Mouse (Mus musculus) cerebellum, adult 11 months (tissue): ENCODE results near the gene Lix1.

Source experiments
- DNase-seq: peaks from one replicate; pipeline ENCODE4 v3.0.0; 2022

The Lix1 gene

DNA sequence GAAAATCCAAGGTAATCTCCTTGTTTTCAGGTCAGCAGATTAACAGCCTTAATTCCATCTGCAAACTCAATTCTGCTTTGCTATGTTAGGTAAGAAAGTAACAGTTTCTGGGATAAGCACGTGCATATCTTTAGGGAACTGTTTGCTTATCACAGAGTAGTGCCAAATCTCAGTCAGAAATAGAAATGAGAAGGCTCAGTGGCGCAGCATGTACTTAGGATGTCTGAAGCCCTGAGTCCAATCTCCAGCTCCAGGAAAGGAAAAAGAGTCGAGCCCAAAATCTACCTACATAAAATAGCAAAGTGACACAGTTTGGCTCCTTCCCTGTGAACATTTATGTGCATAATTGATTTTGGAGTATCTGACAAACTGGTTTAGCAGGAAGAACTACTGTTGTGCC, 96.8 kb downstream of the Lix1 start:
- no peak for DNase-seq

DNA sequence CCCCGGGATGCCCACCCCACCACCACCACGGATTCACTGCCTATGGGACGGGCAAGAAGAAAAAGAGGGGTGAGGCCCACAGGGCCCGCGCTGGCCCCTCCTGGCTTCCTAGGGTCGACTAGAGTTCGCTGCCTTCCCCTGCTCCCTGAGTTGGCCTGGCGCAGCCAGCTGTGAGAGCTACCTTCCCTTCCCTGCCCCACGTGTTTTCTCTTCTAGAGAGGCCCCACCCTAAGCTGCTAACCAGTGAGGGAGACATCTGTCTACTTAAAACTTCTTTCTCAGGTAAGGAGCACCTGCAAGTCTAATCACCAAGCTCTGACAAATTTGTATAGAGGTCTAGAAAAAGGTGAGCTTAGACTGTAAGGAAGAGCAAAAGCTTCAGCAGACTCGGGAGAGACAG, 104.2 kb downstream of the Lix1 start:
- DNase-seq: no peak
